19 mouse cellular contexts compared by ENCODE assay signal in the genomic region with DNA sequence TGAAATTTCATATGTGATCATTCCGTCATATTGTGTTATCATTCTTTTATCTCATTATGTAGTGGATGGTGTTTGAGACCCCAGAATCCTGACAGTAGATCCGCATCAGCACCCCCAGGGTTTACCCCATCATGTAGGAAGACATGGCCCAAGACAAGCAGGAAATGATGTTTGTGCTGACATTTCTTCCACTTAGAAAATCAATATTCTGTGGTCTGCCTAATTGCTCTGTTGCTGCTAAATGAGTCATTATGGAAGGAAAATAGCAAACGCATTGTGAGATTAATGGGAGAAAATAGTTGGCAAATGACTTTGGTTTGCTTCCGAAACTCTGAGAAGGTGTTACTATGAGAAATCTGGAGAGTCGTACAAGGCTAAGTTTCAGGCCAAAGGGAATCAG.
"Had no signal": no experiment of that assay in that cellular context is flagged by ENCODE, and none has a peak within 500 bp of the region (broad histone marks: within the 10 kb centered on the region; RNA-seq: fewer than 3 reads in every experiment).

No protein-coding gene starts in this region.

- H3K4me2 ChIP-seq: liver, embryonic 15.5 days; lung, embryonic 14.5 days; midbrain, embryonic 11.5 days; midbrain, embryonic 13.5 days; midbrain, embryonic 15.5 days; neural tube, embryonic 13.5 days; neural tube, embryonic 15.5 days had no signal

- H3K36me3 ChIP-seq: liver, embryonic 15.5 days; midbrain, embryonic 15.5 days; neural tube, embryonic 13.5 days; neural tube, embryonic 15.5 days had no signal

- H3K9ac ChIP-seq: liver, embryonic 15.5 days; liver, postnatal 0 days; lung, embryonic 14.5 days; midbrain, embryonic 13.5 days; midbrain, embryonic 15.5 days; neural tube, embryonic 13.5 days; neural tube, embryonic 15.5 days had no signal

- DNase-seq: liver, postnatal 0 days; lung, embryonic 14.5 days; lung, postnatal 14 days; retina, postnatal 1 day; right cerebral cortex, adult 18-20 months; right cerebral cortex, postnatal 25 days; right cerebral cortex, postnatal 4 days; spleen, adult 18-20 months; thymus, adult 2 months; thymus, postnatal 36 days had no signal

- H3K27me3 ChIP-seq: liver, embryonic 15.5 days; midbrain, embryonic 13.5 days; midbrain, embryonic 15.5 days; neural tube, embryonic 13.5 days; neural tube, embryonic 15.5 days had no signal

- ATAC-seq: liver, postnatal 0 days; lung, postnatal 0 days; midbrain, embryonic 13.5 days; midbrain, embryonic 15.5 days had no signal

- H3K9me3 ChIP-seq: liver, embryonic 15.5 days; megakaryocyte, embryonic 14.5 days; midbrain, embryonic 13.5 days; midbrain, embryonic 15.5 days; neural tube, embryonic 13.5 days; neural tube, embryonic 15.5 days had no signal

- H3K4me3 ChIP-seq: liver, embryonic 15.5 days; megakaryocyte, embryonic 14.5 days; midbrain, embryonic 13.5 days; midbrain, embryonic 15.5 days; neural tube, embryonic 13.5 days; neural tube, embryonic 15.5 days had no signal

- H3K27ac ChIP-seq: liver, embryonic 15.5 days; macrophage; midbrain, embryonic 13.5 days; midbrain, embryonic 15.5 days; neural tube, embryonic 15.5 days had no signal
